Mouse (Mus musculus) megakaryocyte, embryonic 14.5 days (primary cell): ENCODE data around the gene Meiob.

ENCODE experiments used
- FLI1 ChIP-seq: IDR thresholded peaks from 2 replicates; pipeline ENCODE4 v1.6.1; 2012; ENCODE audit warnings: low read length, inconsistent platforms, mixed read lengths
- GATA1 ChIP-seq: IDR thresholded peaks from 3 replicates; pipeline ENCODE4 v1.6.1; 2012; ENCODE audit warnings: mixed read lengths, low read length, inconsistent platforms, borderline replicate concordance

DNA sequence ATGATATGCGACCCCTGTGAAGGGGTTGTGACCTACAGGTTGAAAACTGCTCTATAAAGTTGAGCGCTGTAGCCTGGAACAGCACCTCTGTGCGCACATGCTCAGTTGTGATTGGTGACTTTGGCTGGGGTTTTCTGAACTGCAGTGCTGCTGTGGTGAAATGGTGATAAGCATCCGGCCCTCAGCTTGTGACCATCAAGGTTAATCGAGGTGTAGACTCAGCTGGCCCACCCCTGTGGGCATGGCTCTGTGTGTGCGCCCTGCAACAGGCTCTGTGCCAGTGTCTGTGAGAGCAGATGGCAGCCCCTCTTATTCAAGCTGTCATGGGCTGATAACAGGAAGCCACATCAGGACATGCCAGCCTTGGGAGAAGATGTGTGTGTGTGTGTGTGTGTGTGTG lies 54.9 kb downstream of the Meiob start:
- no peak for TF ChIP-seq GATA1
- no peak for TF ChIP-seq FLI1
